Mouse (Mus musculus): ENCODE measurements around the gene Nfu1. TPM values are rescaled to one million over a fixed set of nuclear protein-coding genes. Genes with fewer than 3 reads are reported as not detected.

Gene Nfu1
- total RNA-seq, 4 experiments from 2014 or later: 75.6 to 95.8 (median 82.6) TPM

- no peak for DNase-seq
Measured at GRCm38 (mm10) chr6:87075092-87075685, 66.2 kb downstream of the Nfu1 start.

Other genes with a start within 250 kb of the Nfu1 start
- 100 to 1,000 TPM in 1 of 4 experiments, 10 to 100 TPM in 3; 77.0 to 102 (median 86.9) TPM for gene Anxa4, start 215.7 kb upstream of the Nfu1 start, total RNA-seq (2022)
- 100 to 1,000 TPM; 129 to 147 (median 132) TPM for gene Aak1, start 159.7 kb upstream of the Nfu1 start, total RNA-seq (2022)
- gene Gfpt1, start 33.6 kb downstream of the Nfu1 start, total RNA-seq (2022): 10 to 100 TPM; 53.2 to 62.5 (median 55.0) TPM
- gene D6Ertd527e, start 95.5 kb downstream of the Nfu1 start, total RNA-seq (2022): under 1 TPM in 2 of 4 experiments, not detected in 2; 0.22 to 0.24 TPM